Mouse (Mus musculus) gastrocnemius, postnatal 10 days (tissue): ENCODE measurements around the gene Mlph. TPM values are rescaled to one million over a fixed set of nuclear protein-coding genes. Genes with fewer than 3 reads are reported as not detected.

Source experiments
- DNase-seq: peaks from one replicate; pipeline ENCODE4 v3.0.0; 2021; ENCODE audit warnings: mixed read lengths
- long read RNA-seq, 2 experiments: library from polyadenylated mRNA; stranded (forward); transcript quantifications; one replicate each; pipeline ENCODE4 v2.0.0; 2021
- total RNA-seq, 2 experiments: library from RNA; stranded (reverse); gene quantifications; 2 replicates each; pipeline ENCODE4 v1.2.3; 2021

Mlph gene
- total RNA-seq, result under 1 TPM; 0.31 to 0.50 TPM
- long read RNA-seq, experiment 1, result 0 reads
- long read RNA-seq, experiment 2, result 0 reads

GRCm38 (mm10) chr1:90914948-90915569 is at the start of gene Mlph:
Gene Mlph (plus strand): TSS chr1:90915085.
- DNase-seq, result peak; percentile 26

DNA sequence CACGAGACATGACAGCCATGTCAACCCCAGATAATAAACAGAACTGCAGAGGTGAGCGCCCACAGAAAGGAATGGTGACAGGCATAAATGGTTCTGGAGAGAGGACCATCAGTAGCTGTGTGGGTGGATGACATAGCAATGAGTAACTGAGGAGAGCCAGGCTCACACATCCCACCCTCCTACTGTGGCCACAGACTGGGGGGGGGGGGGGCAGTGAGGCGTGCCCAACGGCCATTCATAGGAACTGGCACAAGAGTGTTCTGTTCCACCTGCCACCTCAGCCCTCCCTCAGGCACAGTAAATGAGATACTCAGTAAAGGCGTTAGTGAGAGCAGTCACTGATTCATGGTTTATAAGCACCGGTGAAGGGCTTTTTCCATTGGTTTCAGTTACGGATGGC is 48.2 kb upstream of the Mlph start:
- DNase-seq, result no peak

DNA sequence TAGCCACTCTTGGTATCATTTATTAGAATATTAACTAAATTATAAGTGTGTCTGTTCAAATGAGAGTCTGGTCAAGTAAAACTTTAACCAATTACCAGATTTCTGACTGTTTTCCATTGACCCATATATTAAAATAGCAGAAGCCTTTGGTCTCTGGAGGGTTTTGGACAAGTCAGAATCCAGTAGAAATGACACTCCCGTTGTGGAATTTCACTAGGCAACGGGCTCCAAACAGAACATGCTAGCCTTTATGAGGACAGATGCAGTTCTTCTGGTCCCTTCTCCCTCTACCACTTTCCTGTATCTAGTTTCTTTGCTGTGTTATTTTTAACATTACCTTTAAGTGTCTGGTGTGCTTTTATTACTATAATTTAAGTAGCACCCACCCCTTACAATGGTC is 44.3 kb upstream of the Mlph start:
- no peak for DNase-seq

DNA sequence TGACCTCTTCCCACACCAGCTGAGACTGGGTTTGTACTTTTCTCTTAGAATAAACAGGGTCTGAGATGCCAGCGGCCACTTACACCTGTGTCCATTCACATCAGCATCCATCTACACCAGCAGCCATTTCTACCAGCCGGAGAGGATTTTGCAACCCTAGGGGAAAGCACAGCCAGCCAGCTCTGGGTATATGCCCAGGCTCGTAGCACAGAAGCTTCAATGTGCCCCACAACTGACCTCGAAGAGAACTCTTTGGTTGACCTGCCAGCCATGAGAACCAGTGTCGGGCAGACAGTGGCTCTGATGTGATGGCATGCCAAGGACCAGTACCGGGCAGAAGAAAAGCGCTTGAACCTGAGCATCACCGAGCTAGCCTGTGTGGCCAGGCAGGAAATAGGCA is 39.5 kb upstream of the Mlph start:
- no peak for DNase-seq

DNA sequence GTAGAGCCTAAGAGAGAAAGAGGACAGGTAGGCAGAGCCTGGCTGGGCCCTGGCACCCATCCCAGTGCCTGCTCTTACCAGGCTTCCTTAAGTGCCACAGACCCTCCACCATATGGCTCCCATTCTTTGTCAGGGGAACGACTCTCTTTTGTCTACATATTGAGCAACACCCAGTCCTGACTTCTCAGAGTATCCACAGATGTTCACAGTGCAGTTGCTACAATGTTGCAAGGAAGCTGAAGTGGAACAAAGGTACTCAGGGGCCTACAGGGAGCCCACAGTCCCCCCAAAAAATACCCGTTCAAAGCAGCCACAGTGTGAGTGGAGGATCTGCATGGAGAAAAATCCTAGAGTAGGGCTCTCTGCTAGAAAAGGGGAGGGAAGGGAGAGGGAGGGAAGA is 38.9 kb upstream of the Mlph start:
- DNase-seq, result no peak

DNA sequence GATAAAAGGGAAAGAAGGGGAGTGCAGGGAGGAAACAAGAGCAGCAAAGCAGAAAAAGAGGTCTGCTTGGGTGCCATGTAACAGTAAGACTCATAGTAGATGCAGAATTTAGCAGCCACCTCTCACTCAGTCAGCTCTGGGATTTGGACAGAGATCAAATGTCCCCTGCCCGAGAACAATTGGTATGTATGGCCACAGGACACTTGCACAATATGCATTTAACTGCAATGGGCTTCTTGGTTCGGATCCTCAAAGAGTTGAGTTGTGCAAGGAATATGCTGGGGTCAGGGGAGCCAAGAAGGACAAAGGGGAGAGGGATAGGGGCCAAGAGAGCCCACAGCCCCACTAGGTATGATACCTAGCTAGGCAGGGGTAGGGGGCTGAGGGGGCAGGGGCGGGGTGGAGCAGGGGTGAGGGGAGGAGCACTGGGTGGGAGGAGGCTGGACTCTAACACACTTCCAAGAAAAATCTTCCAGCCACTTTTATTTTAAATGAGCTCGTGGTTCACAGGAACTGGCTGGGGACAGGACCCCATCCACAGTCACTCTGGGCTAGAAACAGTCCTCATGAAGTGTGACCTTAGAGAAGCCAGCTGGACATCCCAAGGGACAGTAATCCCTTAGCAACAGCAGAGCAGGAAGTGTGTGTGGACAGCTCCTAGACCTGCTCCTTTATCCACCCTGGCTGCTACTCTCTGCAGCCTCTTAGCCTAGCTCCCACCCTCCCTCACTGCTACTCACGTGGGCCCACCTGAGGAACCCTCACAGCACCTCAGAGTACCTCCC is 38.2 kb upstream of the Mlph start:
- DNase-seq, result no peak

DNA sequence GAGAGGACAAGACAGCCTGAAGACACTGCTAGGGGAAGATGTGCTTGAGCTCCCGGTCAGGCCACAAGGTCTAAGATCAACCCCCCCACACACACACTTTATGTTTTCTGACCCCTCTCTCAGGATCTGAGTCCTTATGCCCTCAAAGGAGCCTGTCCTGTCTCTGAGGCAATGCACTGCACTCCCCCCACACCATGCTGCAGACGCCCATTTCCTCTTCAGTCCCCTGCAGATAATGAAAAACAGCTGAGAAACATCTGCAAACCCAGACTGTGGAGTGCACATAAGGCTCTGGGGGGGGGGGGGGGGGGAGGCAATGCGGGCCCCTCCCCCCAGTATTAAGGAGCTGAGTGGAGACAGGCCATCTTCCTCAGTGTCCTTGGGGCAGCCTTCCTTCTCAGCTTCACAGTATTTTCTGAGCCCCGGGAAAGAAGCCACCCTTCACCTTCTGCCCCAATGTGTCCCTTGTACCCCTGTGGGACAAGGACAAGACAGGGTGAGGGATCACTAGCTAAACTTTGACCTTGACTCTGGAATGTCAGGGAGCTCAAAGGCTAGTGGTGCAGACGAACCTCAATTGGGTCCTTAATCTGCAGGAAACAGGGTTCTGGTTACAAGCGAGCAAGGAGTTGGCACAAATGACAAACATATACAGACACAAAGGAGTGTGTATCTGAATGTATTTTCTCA is 29.0 kb upstream of the Mlph start:
- no peak for DNase-seq

GRCm38 (mm10) chr1:90894521-90894920 is 20.4 kb upstream of the Mlph start:
- DNase-seq, result no peak

- DNase-seq, result peak; percentile 37
Measured at GRCm38 (mm10) chr1:90895004-90895403, 19.9 kb upstream of the Mlph start.

- DNase-seq, result no peak
Measured at GRCm38 (mm10) chr1:90896281-90896680, 18.6 kb upstream of the Mlph start.

- peak; percentile 59 for DNase-seq
Measured at GRCm38 (mm10) chr1:90896741-90897361, 18.0 kb upstream of the Mlph start.

GRCm38 (mm10) chr1:90898012-90898411 is 16.9 kb upstream of the Mlph start:
- DNase-seq, result no peak

GRCm38 (mm10) chr1:90899816-90900215 is 15.1 kb upstream of the Mlph start:
- DNase-seq, result no peak

- no peak for DNase-seq
Measured at GRCm38 (mm10) chr1:90900406-90900805, 14.5 kb upstream of the Mlph start.

DNA sequence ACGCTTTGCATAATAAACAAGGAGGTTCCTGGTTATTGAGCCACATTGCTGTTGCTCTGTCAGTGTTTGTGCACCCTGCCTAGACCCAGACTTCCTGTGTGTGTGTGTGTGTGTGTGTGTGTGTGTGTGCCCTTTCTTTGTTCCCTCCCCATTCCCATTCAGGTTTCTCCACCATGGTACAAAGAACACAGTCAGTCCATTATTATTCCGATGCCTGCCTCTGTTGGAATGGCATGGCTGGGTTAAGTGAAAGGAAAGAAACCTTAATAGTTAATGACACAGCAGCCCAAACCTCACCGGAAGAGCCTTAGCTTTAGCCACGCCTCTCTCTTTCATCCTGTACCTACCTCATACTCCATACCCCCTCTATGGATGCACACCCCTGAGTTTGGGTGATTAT is 13.6 kb upstream of the Mlph start:
- no peak for DNase-seq

DNA sequence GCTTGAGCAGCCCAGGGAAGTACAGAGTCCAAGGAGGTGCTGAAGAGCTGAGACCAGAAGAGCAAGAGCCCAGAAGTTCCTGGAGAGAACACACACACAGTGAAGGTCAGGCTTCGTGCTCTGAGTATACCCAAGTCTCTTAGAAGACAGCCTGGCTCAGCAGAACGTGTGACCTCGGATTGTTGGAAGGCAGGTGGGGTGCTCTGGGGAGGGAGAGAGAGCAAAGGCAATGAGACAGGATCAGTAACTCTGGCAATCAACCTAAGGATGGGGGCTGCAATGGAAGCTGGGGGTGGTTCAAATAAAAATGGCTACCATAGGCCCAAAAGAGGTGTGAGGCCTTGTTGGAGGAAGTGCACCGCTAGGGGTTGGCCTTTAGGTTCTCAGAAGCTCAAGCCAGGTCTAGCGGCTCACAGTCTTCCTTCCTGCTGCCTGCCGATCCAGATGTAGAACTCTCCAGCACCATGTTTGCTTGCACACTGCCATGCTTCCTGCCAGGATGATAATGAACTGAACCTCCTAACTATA is 13.1 kb upstream of the Mlph start:
- no peak for DNase-seq

DNA sequence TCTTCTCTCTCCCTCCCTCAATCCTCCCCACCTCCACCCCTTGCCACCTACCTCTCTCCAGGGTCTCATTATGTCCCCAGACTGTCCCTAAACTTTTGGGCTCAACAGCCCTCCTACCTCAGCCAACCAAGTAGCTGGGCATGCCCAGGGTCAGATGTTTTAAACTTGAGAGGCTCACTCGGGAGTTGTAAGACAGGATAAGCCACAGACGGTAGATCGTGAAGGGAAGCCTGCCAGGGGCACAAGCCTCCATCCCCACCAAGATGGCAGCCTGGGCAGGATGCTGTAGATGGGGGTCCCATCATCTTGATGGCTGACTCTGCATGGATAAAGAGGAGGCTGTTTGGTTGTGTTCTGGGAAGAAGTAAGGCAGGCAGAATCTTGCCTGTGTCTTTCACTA is 12.1 kb upstream of the Mlph start:
- no peak for DNase-seq

- DNase-seq, result no peak
Measured at GRCm38 (mm10) chr1:90903211-90903945, 11.5 kb upstream of the Mlph start.

- DNase-seq, result peak; percentile 32
Measured at GRCm38 (mm10) chr1:90903971-90904458, 10.9 kb upstream of the Mlph start.

- no peak for DNase-seq
Measured at GRCm38 (mm10) chr1:90904729-90905404, 10.0 kb upstream of the Mlph start.

DNA sequence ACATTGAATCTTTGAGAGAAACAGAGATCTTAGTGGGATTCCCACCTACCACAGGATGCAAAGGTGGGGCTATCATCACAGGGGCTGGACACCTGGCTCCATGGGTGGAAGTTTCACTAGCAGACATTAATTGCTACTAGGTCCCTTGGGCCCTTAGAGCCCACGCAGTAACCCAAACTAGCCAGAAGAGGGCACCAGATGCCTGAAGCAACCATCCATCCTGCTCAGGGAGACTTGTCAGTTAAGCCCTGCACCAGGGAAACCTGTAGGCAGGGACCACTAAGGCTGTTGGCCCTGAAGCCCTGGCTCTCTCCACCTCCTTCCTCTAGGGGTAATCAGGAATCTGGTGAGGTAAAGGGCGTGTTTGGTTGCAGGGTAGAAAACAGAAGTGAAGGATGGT is 8.5 kb upstream of the Mlph start:
- peak; percentile 48 for DNase-seq
